Mouse (Mus musculus): ENCODE results near the gene Fbxw5. TPM values are rescaled to one million over a fixed set of nuclear protein-coding genes. Genes with fewer than 3 reads are reported as not detected.

Fbxw5 gene
- total RNA-seq, 4 experiments from 2014 or later, result 105 to 121 (median 113) TPM

GRCm38 (mm10) chr2:25477967-25478675, 22.4 kb upstream of the Fbxw5 start:
- peak in 1 of 2 experiments; percentile 72 for DNase-seq (ENCODE audit: low spot score in 2 of 2)

GRCm38 (mm10) chr2:25479551-25480311, 20.8 kb upstream of the Fbxw5 start:
- DNase-seq (ENCODE audit: low spot score in 2 of 2), result no peak

- no peak for DNase-seq (ENCODE audit: low spot score in 2 of 2)
Measured at GRCm38 (mm10) chr2:25480541-25480940, 20.0 kb upstream of the Fbxw5 start.

- no peak for DNase-seq (ENCODE audit: low spot score in 2 of 2)
Measured at GRCm38 (mm10) chr2:25482969-25483368, 17.6 kb upstream of the Fbxw5 start.

GRCm38 (mm10) chr2:25484901-25485647, 15.5 kb upstream of the Fbxw5 start:
- DNase-seq (ENCODE audit: low spot score in 2 of 2), result no peak

GRCm38 (mm10) chr2:25487965-25488670, 12.4 kb upstream of the Fbxw5 start:
- DNase-seq (ENCODE audit: low spot score in 2 of 2), result no peak

- DNase-seq (ENCODE audit: low spot score in 2 of 2), result no peak
Measured at GRCm38 (mm10) chr2:25488671-25489068, 11.9 kb upstream of the Fbxw5 start.

GRCm38 (mm10) chr2:25492988-25493387, 7.6 kb upstream of the Fbxw5 start:
- no peak for DNase-seq (ENCODE audit: low spot score in 2 of 2)

GRCm38 (mm10) chr2:25493476-25493961, 7.0 kb upstream of the Fbxw5 start, which contains the start of gene Lcn12:
Gene Lcn12, minus strand, starts transcription at chr2:25493911.
- DNase-seq (ENCODE audit: low spot score in 2 of 2), result no peak

GRCm38 (mm10) chr2:25496462-25496861, 4.1 kb upstream of the Fbxw5 start:
- no peak for DNase-seq (ENCODE audit: low spot score in 2 of 2)

GRCm38 (mm10) chr2:25497846-25498575, 2.5 kb upstream of the Fbxw5 start:
- no peak for DNase-seq (ENCODE audit: low spot score in 2 of 2)

GRCm38 (mm10) chr2:25498622-25499478, 1.7 kb upstream of the Fbxw5 start:
- no peak for DNase-seq (ENCODE audit: low spot score in 2 of 2)

- DNase-seq (ENCODE audit: low spot score in 2 of 2), result no peak
Measured at GRCm38 (mm10) chr2:25500071-25500575, 427 bp upstream of the Fbxw5 start.

- no peak for DNase-seq (ENCODE audit: low spot score in 2 of 2)
Measured at GRCm38 (mm10) chr2:25501593-25502486, 1.3 kb downstream of the Fbxw5 start, which contains the start of gene C8g. Gene C8g, minus strand, starts transcription at chr2:25501719.

GRCm38 (mm10) chr2:25502726-25503125, 2.2 kb downstream of the Fbxw5 start:
- no peak for DNase-seq (ENCODE audit: low spot score in 2 of 2)

- DNase-seq (ENCODE audit: low spot score in 2 of 2), result no peak
Measured at GRCm38 (mm10) chr2:25504538-25504937, 4.0 kb downstream of the Fbxw5 start.

GRCm38 (mm10) chr2:25505000-25505399, 4.5 kb downstream of the Fbxw5 start:
- no peak for DNase-seq (ENCODE audit: low spot score in 2 of 2)

GRCm38 (mm10) chr2:25505860-25506259, 5.3 kb downstream of the Fbxw5 start:
- no peak for DNase-seq (ENCODE audit: low spot score in 2 of 2)
